Mouse (Mus musculus) stomach, embryonic 15.5 days (tissue): Measurements from ENCODE around the gene Prrx2. TPM values are rescaled to one million over a fixed set of nuclear protein-coding genes. Genes with fewer than 3 reads are reported as not detected.
"Not testable (repeated sequence)": the region's sequence is repeated elsewhere in the genome, so short reads cannot be mapped to it uniquely, and the experiment has no call there.

Experiments used
- ATAC-seq: fragments of 200-750 bp; cut with Nextera tagmentation; 2 replicates; pipeline ENCODE4 v1.8.0; 2017; ENCODE audit warnings: low read depth, moderate number of reproducible peaks, moderate TSS enrichment; ENCODE audit not compliant: insufficient read depth, low FRiP score
- H3K27ac ChIP-seq: fragments of 300-500 bp; sonication (generic); 2 replicates; pipeline ENCODE4 v1.5.1; 2015; ENCODE audit warnings: mild to moderate bottlenecking, inconsistent platforms
- H3K27me3 ChIP-seq: fragments of 300-500 bp; sonication (generic); replicated peaks from 2 replicates; pipeline ENCODE4 v1.6.1; 2015; ENCODE audit warnings: inconsistent platforms
- H3K36me3 ChIP-seq: fragments of 300-500 bp; sonication (generic); 2 replicates; pipeline ENCODE4 v1.6.1; 2015; ENCODE audit warnings: inconsistent platforms
- H3K4me1 ChIP-seq: fragments of 300-500 bp; sonication (generic); 2 replicates; pipeline ENCODE4 v1.6.1; 2015; ENCODE audit warnings: inconsistent platforms
- H3K4me2 ChIP-seq: fragments of 300-500 bp; sonication (generic); 2 replicates; pipeline ENCODE4 v1.6.1; 2015; ENCODE audit warnings: mild to moderate bottlenecking, inconsistent platforms
- H3K4me3 ChIP-seq: fragments of 300-500 bp; sonication (generic); replicated peaks from 2 replicates; pipeline ENCODE4 v1.5.1; 2015; ENCODE audit warnings: inconsistent platforms
- H3K9ac ChIP-seq: fragments of 300-500 bp; sonication (generic); 2 replicates; pipeline ENCODE4 v1.6.1; 2015; ENCODE audit warnings: inconsistent platforms
- H3K9me3 ChIP-seq: fragments of 300-500 bp; sonication (generic); 2 replicates; pipeline ENCODE4 v1.6.1; 2016; ENCODE audit warnings: inconsistent platforms
- WGBS: fragments of 180-500 bp; shearing (Covaris S2); methylation state at CpG from one replicate; pipeline ENCODE4 v1.1.7; 2015; 5-methylcytosine and 5-hydroxymethylcytosine counted together
- polyA plus RNA-seq: library from polyadenylated mRNA; unstranded; fragments of >200 nt; fragmentation: Nextera tagmentation; extraction: Ambion mirVana; gene quantifications from 2 replicates; pipeline ENCODE4 v1.2.1, GENCODE M21; 2015

The Prrx2 gene
- polyA plus RNA-seq, 1 experiment from 2014 or later, result 4.3 TPM

DNA sequence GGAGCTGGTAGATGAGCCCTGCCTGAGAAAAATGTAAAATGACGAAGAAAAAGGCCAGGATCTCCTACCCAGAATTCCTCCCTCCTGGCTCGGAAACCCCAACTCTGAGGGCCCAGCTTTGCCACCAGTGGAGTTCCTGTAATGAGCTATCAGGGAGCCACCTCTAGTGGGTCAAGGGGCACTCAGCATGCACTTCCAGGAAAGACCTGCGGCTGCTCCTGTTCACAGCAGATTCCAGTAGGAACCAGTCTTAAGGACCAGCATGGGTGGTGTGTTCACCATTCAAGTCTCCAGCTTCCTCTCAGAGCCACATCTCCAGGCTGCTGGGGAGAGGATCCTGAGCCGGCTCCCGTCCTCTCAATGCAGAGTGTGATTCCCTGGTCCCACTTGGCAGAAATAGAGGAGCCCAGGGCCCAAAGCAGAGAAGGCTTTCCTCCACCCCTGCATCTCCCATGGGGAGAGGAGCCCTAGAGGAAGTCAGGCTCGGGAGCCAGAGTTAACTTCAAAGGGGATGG, 66.9 kb downstream of the Prrx2 start:
- no peaks in the 10 kb centered on the region for H3K9me3 ChIP-seq
- ATAC-seq, result no peak
- WGBS, result 58% methylated on average over 6 of the region's 6 CpGs
- H3K4me3 ChIP-seq, result peak overlapping the region; percentile 46; the same call in 1 of the 2 replicates
- peaks cover 22% of the 10 kb centered on the region for H3K4me1 ChIP-seq
- no peak overlapping the region for H3K27ac ChIP-seq
- H3K4me2 ChIP-seq, result peak overlapping the region; percentile 76
- H3K27me3 ChIP-seq, result 0 out of 2 replicates have a peak, but pooled peaks cover 2% of the 10 kb centered on the region
- H3K9ac ChIP-seq, result no peak overlapping the region
- H3K36me3 ChIP-seq, result no peaks in the 10 kb centered on the region

DNA sequence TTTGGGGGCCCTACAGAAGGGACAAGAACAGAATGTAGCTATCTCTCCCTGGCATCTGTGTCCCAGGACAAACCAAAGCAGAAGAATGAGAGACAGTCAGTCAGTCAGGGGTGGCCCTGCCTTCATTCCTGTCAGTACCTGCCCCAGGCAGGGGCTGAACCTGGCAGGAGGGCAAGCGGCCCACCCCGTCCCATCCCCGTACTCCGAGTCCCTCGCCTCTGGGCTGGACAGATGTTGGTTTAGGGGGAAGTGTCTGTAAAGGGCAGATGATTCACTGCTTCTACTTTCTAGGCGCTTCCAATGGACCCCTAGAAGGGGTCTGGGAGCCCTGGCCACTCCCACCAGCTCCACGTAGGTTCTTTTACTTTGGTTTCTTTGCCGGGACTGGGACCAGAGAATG, 67.5 kb downstream of the Prrx2 start:
- Histone ChIP-seq H3K27ac (no peak overlapping the region; the same call in 1 of the 2 replicates), H3K4me1 (peaks cover 18% of the 10 kb centered on the region)
- 27% methylated on average over 8 of the region's 8 CpGs for WGBS

DNA sequence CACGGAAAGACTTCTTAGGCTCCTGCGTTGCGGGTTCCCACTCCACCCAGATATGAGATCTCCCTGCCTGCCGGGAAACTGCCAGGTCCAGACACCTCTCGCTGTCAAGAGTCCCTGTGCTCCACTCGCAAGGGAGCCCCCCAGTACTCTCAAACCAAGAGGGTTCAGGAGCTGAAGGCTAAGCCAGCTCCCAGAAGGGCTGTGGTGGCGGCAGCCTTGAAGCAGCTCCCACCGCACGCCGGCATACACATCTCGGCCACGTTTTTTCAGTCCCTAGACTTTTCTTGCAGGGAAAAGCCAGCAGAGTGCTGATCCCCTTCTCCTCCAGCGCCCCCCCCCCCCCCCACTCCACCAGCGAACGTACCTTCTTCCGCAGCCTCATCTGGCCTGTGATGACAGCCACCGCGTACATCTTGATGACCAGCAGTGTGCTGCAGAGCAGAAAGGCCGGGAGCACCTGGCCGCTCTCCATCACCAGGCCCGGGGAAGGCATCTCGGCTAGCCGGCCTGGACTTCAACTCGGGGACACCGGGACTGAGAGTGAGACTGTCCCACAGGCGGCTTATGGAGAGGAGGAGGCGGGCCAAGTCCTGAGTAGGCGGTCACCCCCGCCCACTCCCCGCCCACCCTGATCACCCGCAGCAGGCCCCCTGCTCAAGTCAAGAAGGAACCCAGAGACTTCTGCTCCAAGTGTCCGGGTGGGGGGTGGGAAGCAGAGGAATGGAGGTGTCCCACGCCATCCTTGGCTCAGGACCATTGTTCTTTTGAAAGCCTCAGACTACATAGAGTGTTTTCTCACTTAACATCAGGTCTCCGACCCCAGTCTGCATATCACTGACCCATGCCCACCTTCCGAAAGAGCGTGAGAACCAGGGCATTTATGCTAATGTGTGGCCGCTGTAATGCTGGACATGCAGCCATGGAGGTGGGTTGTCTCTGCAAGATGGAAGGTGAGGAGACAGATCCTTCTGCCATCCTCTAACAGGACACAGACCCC, 68.3 kb downstream of the Prrx2 start:
- ATAC-seq, result peak; percentile 57
- Histone ChIP-seq H3K4me2 (peak overlapping the region; percentile 76), H3K9me3 (no peaks in the 10 kb centered on the region), H3K36me3 (no peaks in the 10 kb centered on the region), H3K27me3 (0 out of 2 replicates have a peak, but pooled peaks cover 2% of the 10 kb centered on the region), H3K4me1 (peaks cover 18% of the 10 kb centered on the region), H3K4me3 (peak overlapping the region; percentile 46), H3K27ac (no peak overlapping the region; the same call in 1 of the 2 replicates), H3K9ac (no peak overlapping the region)
- 10% methylated on average over 36 of the region's 37 CpGs for WGBS

More for the DNA sequence above, 67.5 kb downstream of the Prrx2 start:
- ATAC-seq, result no peak
- Histone ChIP-seq H3K9ac (no peak overlapping the region), H3K4me2 (peak overlapping the region; percentile 76), H3K4me3 (peak overlapping the region; percentile 46), H3K36me3 (no peaks in the 10 kb centered on the region), H3K9me3 (no peaks in the 10 kb centered on the region), H3K27me3 (0 out of 2 replicates have a peak, but pooled peaks cover 2% of the 10 kb centered on the region)

DNA sequence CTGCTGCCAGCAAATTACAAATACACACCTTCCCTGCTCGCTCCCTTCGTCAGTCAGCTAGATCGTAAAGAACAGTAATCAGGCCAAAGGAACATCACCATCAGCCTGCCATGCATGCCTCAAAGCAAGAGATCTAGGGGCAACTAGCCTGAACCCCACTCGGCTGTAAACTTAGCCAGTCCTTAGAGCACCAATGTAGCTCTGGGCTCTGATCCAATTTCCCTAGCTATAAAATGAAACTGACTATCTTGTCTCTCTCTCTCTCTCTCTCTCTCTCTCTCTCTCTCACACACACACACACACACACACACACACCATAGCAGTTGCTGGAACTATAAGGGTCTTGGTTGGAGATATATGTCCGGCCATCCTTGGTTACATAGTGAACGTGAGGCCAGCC, 69.5 kb downstream of the Prrx2 start:
- no peak overlapping the region for H3K27ac ChIP-seq
- H3K36me3 ChIP-seq, result no peaks in the 10 kb centered on the region
- no peak overlapping the region for H3K9ac ChIP-seq
- no peaks in the 10 kb centered on the region for H3K9me3 ChIP-seq
- H3K27me3 ChIP-seq, result 0 out of 2 replicates have a peak, but pooled peaks cover 2% of the 10 kb centered on the region
- peaks cover 14% of the 10 kb centered on the region for H3K4me1 ChIP-seq
- no peak for ATAC-seq
- H3K4me2 ChIP-seq, result no peak overlapping the region
- WGBS, result 69% methylated on average over 6 of the region's 6 CpGs
- no peak overlapping the region for H3K4me3 ChIP-seq

DNA sequence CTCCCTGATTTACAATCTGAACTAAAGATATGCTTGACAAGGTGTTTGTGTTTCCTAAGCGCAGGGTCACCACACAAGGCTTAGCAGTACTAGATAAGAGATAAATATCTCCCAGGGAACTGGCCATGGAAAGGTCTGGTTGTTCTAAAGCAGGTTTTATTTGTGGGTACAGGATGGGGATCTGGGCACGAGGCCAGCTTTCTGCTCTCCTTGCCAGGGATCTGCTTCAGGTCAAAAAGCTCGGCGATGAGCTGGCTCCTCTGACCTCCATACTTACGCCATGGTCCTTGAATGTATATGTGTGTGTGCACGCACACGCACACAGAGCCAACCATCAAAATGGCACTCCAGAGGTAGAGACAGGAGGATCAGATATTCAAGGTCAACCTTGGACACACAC, 70.2 kb downstream of the Prrx2 start:
- Histone ChIP-seq H3K27me3 (0 out of 2 replicates have a peak, but pooled peaks cover 2% of the 10 kb centered on the region), H3K4me3 (no peak overlapping the region), H3K4me2 (no peak overlapping the region), H3K27ac (no peak overlapping the region), H3K9me3 (no peaks in the 10 kb centered on the region), H3K9ac (no peak overlapping the region), H3K36me3 (no peaks in the 10 kb centered on the region), H3K4me1 (peaks cover 14% of the 10 kb centered on the region)
- WGBS, result 70% methylated on average over 7 of the region's 7 CpGs
- ATAC-seq, result no peak

DNA sequence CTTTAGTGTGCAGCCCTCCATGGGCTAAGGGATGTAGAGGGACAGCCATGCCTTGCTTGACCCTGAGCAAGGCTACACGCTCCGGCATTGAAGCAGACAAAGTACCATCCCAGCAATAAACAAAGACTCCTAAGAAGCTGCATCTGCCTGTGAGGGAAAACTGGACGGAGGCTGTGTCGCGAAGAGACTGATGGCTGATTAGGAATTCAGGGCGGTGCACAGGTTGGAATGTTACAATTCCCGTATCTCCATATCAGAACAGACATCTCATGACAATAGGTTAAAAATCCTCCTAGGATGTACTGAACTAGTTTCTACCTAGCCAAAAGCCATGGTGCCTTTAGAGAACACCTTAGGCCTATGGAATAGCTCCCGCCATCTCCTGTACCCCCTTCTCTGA, 71.1 kb downstream of the Prrx2 start:
- Histone ChIP-seq H3K9ac (no peak overlapping the region), H3K27me3 (0 out of 2 replicates have a peak, but pooled peaks cover 2% of the 10 kb centered on the region), H3K4me3 (no peak overlapping the region), H3K9me3 (no peaks in the 10 kb centered on the region), H3K4me2 (no peak overlapping the region), H3K27ac (no peak overlapping the region), H3K36me3 (no peaks in the 10 kb centered on the region), H3K4me1 (peaks cover 14% of the 10 kb centered on the region)
- no peak for ATAC-seq
- WGBS, result 64% methylated on average over 8 of the region's 8 CpGs

- no peaks in the 10 kb centered on the region for H3K36me3 ChIP-seq
- no peak overlapping the region for H3K4me2 ChIP-seq
- H3K4me3 ChIP-seq, result no peak overlapping the region
- H3K27ac ChIP-seq, result no peak overlapping the region
- no peaks in the 10 kb centered on the region for H3K9me3 ChIP-seq
- H3K4me1 ChIP-seq, result peaks cover 14% of the 10 kb centered on the region
- WGBS, result 63% methylated on average over 4 of the region's 4 CpGs
- no peak overlapping the region for H3K9ac ChIP-seq
- H3K27me3 ChIP-seq, result 0 out of 2 replicates have a peak, but pooled peaks cover 2% of the 10 kb centered on the region
- ATAC-seq, result no peak
Observed at GRCm38 (mm10) chr2:30906641-30907040, 71.9 kb downstream of the Prrx2 start.

- Histone ChIP-seq H3K27ac (0 out of 2 replicates have a peak overlapping the region, but pooled peaks have one; percentile 40), H3K9me3 (no peaks in the 10 kb centered on the region), H3K36me3 (no peaks in the 10 kb centered on the region), H3K4me2 (no peak overlapping the region), H3K4me3 (no peak overlapping the region), H3K4me1 (peaks cover 6% of the 10 kb centered on the region; the same call in 1 of the 2 replicates), H3K27me3 (no peaks in the 10 kb centered on the region), H3K9ac (no peak overlapping the region)
- 31% methylated on average over 4 of the region's 4 CpGs for WGBS
- ATAC-seq, result no peak
Observed at GRCm38 (mm10) chr2:30912291-30912773, 77.6 kb downstream of the Prrx2 start.

- H3K36me3 ChIP-seq, result no peaks in the 10 kb centered on the region
- H3K9ac ChIP-seq, result no peak overlapping the region
- no peaks in the 10 kb centered on the region for H3K27me3 ChIP-seq
- no peak for ATAC-seq
- no peak overlapping the region for H3K27ac ChIP-seq
- H3K4me3 ChIP-seq, result no peak overlapping the region
- peaks cover 6% of the 10 kb centered on the region; the same call in 1 of the 2 replicates for H3K4me1 ChIP-seq
- no peak overlapping the region for H3K4me2 ChIP-seq
- 80% methylated on average over 8 of the region's 8 CpGs for WGBS
- H3K9me3 ChIP-seq, result no peaks in the 10 kb centered on the region
Observed at GRCm38 (mm10) chr2:30913022-30913421, 78.2 kb downstream of the Prrx2 start.

GRCm38 (mm10) chr2:30914836-30915235, 80.1 kb downstream of the Prrx2 start:
- Histone ChIP-seq H3K27ac (no peak overlapping the region), H3K27me3 (no peaks in the 10 kb centered on the region), H3K4me3 (no peak overlapping the region), H3K36me3 (no peaks in the 10 kb centered on the region), H3K4me1 (peaks cover 14% of the 10 kb centered on the region; the same call in 1 of the 2 replicates), H3K4me2 (no peak overlapping the region), H3K9ac (no peak overlapping the region), H3K9me3 (no peaks in the 10 kb centered on the region)
- WGBS, result 51% methylated on average over 3 of the region's 3 CpGs
- ATAC-seq, result no peak

- ATAC-seq, result no peak
- Histone ChIP-seq H3K9me3 (no peaks in the 10 kb centered on the region), H3K9ac (no peak overlapping the region), H3K4me2 (no peak overlapping the region), H3K36me3 (no peaks in the 10 kb centered on the region), H3K4me1 (peaks cover 14% of the 10 kb centered on the region; the same call in 1 of the 2 replicates), H3K27ac (no peak overlapping the region), H3K4me3 (no peak overlapping the region), H3K27me3 (no peaks in the 10 kb centered on the region)
- WGBS, result 82% methylated on average over 5 of the region's 5 CpGs
Observed at GRCm38 (mm10) chr2:30915376-30915775, 80.6 kb downstream of the Prrx2 start.

DNA sequence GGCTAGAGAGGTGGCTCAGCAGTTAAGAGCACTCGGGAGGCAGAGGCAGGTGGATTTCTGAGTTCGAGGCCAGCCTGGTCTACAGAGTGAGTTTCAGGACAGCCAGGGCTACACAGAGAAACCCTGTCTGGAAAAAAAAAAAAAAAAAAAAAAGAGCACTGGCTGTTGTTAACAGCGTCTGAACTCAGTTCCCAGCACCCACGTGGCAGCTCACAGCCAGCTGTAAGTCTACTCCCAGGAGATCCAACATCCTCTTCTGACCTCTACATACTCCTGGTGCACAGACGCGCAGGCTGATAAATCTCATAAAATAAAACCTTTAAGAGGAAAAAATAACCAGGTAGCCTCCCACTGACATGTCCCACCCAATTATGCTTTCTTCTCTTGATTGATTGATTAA, 81.2 kb downstream of the Prrx2 start:
- H3K4me2 ChIP-seq, H3K9ac ChIP-seq, H3K27me3 ChIP-seq, ATAC-seq, H3K9me3 ChIP-seq, H3K36me3 ChIP-seq, H3K27ac ChIP-seq, H3K4me3 ChIP-seq: not testable (repeated sequence)
- peaks cover 14% of the 10 kb centered on the region; the same call in 1 of the 2 replicates for H3K4me1 ChIP-seq
- WGBS, result 73% methylated on average over 6 of the region's 6 CpGs
